Mouse (Mus musculus) right cerebral cortex, postnatal 14 days (tissue): ENCODE data around the gene Dcdc2c.
A peak's percentile ranks its signal among the peaks of the same experiment; 100 is the strongest.

Source experiments
- DNase-seq: peaks from one replicate; pipeline ENCODE4 v3.0.0; 2022

The Dcdc2c gene

DNA sequence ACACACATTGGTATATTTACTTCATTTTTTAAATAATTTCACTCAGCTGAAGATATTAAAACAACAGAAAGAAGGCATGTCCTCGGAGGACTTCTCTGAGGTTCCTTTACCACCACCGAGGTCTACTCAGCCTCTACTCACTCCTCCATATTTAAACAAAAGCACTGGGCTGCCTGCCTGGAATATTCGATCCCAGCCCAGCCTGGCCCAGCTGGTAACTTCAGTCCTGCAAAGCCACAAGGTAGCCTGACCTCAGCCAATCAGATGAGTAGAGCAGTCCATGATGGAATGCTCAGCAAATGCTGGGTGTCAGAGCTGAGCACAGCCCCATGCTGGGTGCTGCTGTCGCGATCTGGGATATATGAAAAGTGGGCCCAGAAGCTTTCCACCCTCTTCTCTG is 115.7 kb downstream of the Dcdc2c start:
- DNase-seq, result no peak

DNA sequence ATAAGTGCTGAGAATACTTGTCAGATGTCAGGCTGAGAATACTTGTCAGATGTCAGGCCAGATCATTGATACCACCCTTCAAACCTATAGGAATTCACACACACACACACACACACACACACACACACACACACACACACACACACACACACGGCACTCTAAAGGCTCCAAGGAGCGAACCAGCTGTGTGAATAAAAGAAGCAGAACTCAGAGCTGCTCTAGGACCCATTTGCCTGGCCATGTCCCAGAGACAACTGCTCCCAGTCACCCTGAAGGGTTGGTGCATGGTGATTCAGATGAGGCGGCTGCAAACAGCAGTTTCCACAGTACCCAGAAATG is 119.5 kb downstream of the Dcdc2c start:
- no peak for DNase-seq

DNA sequence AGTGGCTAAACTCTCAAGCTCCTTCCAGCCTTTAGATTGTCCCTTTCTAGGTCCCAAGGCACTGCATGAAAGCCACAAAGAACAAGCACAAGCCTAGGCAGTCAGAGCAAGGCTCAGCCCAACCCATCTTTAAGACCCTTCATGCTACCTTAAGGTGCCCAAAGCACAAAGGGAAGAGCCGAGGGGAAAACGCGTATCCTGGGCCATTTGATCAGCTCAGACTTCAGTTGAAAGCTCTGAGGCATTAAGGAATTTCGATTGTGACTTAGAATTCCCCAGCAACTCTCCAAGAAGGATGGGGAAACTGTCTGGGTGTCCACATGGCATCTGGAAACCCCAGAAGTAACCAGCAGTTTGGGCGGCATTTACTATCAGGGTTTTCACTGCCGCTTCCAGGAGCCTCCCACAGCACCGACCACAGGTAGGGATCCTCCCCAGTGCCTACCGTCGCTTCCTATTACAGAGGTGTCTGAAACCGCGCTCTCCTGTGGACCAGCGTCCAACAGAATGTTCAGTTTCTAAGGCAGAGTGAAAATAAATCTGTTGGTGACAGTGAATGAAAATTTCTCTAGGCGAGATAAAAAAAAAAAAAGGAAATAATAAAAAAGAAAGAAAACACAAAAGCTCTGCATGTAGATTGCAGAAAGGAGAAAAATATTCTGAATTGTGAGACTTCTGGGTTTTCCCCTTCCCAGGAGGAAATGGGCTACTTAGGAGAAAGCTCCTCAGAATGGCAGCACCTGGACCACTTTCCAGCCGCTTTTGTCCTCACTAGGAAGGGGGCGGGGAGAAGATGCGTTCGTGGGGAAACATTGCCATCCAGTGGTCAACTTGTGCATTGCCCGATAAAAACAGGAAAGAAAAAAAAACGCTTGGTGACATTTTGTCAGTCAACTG is 120.1 kb downstream of the Dcdc2c start:
- DNase-seq, result peak; percentile 59

DNA sequence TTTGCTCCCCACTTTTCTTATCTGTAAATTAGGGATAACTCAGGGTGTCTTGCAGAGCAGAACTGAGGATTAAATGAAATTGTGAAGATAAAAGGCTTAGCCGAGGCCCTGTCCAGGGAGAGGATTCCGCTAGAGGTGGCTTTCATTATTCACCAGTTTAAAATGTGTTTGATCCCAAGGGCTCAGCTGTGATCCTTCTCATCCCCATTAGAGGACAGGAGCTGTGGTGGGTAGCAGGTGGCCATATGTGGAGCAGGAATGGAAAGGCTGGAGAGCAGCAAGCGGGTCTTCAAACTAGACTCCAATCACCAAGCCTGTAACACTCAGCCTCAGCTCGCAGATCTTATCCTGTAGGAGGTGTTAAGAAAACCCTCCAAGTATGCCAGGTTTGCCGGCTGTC is 122.3 kb downstream of the Dcdc2c start:
- no peak for DNase-seq

DNA sequence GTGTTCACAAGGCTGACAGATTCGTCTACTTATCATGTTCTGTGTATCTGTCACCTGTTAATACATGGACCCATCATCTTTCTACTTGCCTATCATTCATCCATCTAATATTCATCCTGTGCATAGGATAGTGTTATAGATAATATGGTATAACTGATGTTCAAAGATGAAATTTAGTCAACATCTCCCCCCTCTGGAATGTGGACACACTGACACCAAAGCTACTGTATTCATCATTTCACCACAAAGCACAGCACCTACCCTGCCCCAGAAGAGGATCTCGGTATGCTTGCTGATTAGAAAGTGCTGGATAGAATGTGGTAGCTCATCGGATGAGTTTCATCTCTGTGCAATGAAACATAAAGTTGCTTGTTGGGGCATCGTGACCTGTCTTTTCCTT is 135.2 kb downstream of the Dcdc2c start:
- no peak for DNase-seq

DNA sequence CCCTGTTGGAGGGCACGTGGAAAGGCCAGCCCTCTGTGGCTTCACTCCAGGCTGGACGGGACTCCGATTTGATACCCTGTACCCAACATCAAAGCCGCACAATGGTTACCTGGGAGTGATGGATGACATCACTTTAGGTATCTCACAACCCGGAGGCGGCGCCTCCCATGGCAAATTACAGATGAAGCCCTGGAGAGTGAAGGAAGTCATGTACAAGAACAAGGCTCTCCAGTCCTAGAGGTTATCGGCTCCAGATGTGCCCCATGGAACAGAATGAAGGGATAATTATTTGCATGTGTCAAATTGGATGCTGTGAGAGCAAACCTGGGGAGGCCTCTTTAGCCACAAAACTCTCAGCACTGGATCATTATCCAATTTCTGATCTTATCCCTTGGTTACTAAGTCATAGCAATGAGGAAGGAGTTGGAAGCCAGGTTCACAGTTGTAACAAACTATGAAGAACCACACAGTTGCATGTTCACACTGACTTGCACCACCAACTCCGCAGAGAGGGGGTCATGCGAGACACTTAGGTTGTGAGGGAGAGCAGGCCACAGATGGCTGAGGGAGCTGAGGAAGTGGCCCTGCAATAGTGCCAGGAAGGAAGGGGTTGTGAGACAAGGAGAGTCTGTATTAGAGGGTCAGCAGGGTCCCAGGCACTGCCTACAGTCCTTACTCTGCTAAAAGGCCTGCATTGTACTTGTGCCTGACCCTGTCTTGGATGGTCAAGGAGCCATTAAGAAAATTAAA is 144.4 kb downstream of the Dcdc2c start:
- no peak for DNase-seq

DNA sequence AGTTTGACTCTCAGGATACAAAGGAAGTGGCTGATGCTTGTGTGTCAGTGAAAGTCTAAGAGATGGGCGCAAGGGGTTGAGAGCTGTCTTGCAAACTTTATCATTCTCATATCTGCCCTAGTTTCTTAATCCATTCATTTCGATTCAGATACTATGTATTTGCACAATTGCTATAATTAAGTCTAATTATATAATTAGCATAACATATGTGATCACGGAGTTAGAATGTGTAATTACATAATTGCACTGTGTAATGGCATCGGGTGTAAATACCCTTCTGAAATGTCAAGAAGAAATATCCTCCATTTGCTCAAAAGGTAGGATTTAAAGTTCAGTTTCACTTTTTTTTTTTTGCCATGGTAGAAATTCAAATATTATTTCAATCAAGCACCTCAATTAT is 149.9 kb downstream of the Dcdc2c start:
- DNase-seq, result no peak

DNA sequence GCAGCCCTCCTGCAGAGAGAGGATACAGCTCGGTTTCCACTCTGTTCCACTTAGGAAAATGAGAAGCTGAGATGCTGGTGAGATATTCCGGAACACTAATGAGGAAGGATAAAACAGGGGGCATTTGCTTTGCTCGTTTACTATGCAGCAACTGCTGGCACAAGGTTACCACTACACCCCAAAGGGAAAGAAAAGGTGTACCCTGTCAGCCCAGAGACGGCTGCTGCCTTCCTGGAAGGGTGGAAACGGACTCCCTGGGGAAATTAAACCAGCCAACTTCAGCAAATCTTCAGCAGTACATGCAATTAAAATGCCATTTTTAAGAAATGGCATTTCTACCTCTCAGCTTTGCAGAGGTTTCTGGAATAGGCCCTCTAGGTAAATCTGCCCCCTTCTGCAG is 150.8 kb downstream of the Dcdc2c start:
- no peak for DNase-seq

DNA sequence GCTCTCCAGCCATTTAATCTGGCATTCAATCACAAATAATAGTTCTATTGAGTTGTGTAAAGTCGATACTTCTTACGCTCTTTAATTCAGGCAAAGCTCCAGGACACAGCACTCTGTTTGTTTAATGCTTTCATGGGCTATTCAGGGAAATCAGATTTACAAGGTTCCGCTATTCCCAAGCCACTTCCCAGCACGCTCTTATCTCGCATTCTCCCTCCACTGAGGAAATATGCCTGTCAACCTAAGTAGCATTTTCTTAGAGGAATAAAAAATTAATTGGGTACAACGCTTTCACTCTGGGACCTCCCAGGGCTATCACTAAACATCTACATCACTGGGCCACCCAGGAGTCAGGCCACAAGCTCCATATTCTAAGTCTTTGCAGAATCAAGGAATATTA is 160.1 kb downstream of the Dcdc2c start:
- no peak for DNase-seq
